Mouse (Mus musculus): Measurements from ENCODE around the gene Adra1d.

- no peak for TF ChIP-seq CTCF (conservative IDR thresholded peaks at IDR 0.05; ENCODE audit: low read length)
- no peak for TF ChIP-seq NANOG (IDR thresholded peaks at IDR 0.05; ENCODE audit: borderline replicate concordance, low read length)
- TF ChIP-seq POU5F1 (IDR thresholded peaks at IDR 0.05; ENCODE audit: borderline replicate concordance, low read length): no peak
These were observed 22.3 kb downstream of the Adra1d start for GRCm38 (mm10) chr2:131539780-131540179.
